Mouse (Mus musculus) embryonic fibroblast, embryonic 13.5 days (primary cell): Measurements from ENCODE around the gene Gm20388.

ENCODE experiments used
- CTCF ChIP-seq: IDR thresholded peaks from 2 replicates; pipeline ENCODE4 v1.5.1; 2011; ENCODE audit warnings: mild to moderate bottlenecking, control low read depth, low read length, moderate library complexity, borderline replicate concordance; ENCODE audit not compliant: insufficient read depth
- POLR2A ChIP-seq: IDR thresholded peaks from 2 replicates; pipeline ENCODE4 v1.6.1; 2011; ENCODE audit warnings: low read depth, mild to moderate bottlenecking, control low read depth, low read length, moderate library complexity

DNA sequence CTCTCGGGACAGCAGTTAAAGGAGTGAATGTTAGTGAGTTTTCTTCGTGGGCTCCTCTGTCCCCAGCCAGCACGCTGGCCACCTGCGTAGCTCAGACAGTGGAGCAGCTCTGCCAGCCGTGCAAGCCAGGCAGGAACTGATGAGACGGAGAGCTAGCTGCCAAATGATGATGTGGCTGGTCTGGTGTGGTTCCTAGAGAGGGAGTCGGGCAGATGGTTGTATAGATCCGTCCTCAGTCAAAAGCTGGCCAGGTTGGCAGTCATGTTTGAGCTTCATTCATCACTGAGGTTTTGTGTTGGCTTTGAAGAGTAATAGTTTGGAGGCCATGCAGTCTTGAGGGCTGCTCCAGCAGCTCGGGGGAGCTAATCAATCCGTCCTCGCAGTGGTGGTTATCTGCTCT is 3588.3 kb downstream of the Gm20388 start:
- TF ChIP-seq CTCF (no peak), POLR2A (no peak)
